Mouse (Mus musculus): ENCODE data around the gene Ankrd16. TPM values are rescaled to one million over a fixed set of nuclear protein-coding genes. Genes with fewer than 3 reads are reported as not detected.

The Ankrd16 gene
- polyA plus RNA-seq (2014; fragmentation: Illumina TruSeq; extraction: RNeasy Lipid Tissue Mini Kit (QIAGEN cat#74804); ENCODE audit: low read depth, low replicate concordance), result 11.9 TPM

GRCm38 (mm10) chr2:11777091-11778068 lies at the start of gene Ankrd16, which contains the start of gene Fbh1:
Gene Ankrd16, plus strand, starts transcription at chr2:11777876.
Gene Fbh1, minus strand, starts transcription at chr2:11777582.

Other genes starting within 250 kb of the Ankrd16 start
- 9.3 TPM for gene Pfkfb3, start 223.8 kb upstream of the Ankrd16 start, polyA plus RNA-seq (2014; fragmentation: Illumina TruSeq; extraction: RNeasy Lipid Tissue Mini Kit (QIAGEN cat#74804); ENCODE audit: low read depth, low replicate concordance)
- gene Rbm17, start 173.7 kb upstream of the Ankrd16 start, polyA plus RNA-seq (2014; fragmentation: Illumina TruSeq; extraction: RNeasy Lipid Tissue Mini Kit (QIAGEN cat#74804); ENCODE audit: low read depth, low replicate concordance), result 129 TPM
- gene Gm17490, start 151.6 kb upstream of the Ankrd16 start, polyA plus RNA-seq (2014; fragmentation: Illumina TruSeq; extraction: RNeasy Lipid Tissue Mini Kit (QIAGEN cat#74804); ENCODE audit: low read depth, low replicate concordance), result not detected
- 0.57 TPM for gene Il2ra, start 135.1 kb upstream of the Ankrd16 start, polyA plus RNA-seq (2014; fragmentation: Illumina TruSeq; extraction: RNeasy Lipid Tissue Mini Kit (QIAGEN cat#74804); ENCODE audit: low read depth, low replicate concordance)
- gene Il15ra, start 72.6 kb upstream of the Ankrd16 start, polyA plus RNA-seq (2014; fragmentation: Illumina TruSeq; extraction: RNeasy Lipid Tissue Mini Kit (QIAGEN cat#74804); ENCODE audit: low read depth, low replicate concordance), result 13.6 TPM
- gene Fbh1, start 294 bp upstream of the Ankrd16 start, polyA plus RNA-seq (2014; fragmentation: Illumina TruSeq; extraction: RNeasy Lipid Tissue Mini Kit (QIAGEN cat#74804); ENCODE audit: low read depth, low replicate concordance), result 95.7 TPM